Mouse (Mus musculus): Measurements from ENCODE around the gene Kcnk6.
"Not testable (repeated sequence)": the region's sequence is repeated elsewhere in the genome, so short reads cannot be mapped to it uniquely, and the experiment has no call there.

Gene Kcnk6

GRCm38 (mm10) chr7:29246619-29247313 is 14.5 kb upstream of the Kcnk6 start:
- DNase-seq = no peak

GRCm38 (mm10) chr7:29246015-29246414 is 13.7 kb upstream of the Kcnk6 start:
- no peak for DNase-seq

DNA sequence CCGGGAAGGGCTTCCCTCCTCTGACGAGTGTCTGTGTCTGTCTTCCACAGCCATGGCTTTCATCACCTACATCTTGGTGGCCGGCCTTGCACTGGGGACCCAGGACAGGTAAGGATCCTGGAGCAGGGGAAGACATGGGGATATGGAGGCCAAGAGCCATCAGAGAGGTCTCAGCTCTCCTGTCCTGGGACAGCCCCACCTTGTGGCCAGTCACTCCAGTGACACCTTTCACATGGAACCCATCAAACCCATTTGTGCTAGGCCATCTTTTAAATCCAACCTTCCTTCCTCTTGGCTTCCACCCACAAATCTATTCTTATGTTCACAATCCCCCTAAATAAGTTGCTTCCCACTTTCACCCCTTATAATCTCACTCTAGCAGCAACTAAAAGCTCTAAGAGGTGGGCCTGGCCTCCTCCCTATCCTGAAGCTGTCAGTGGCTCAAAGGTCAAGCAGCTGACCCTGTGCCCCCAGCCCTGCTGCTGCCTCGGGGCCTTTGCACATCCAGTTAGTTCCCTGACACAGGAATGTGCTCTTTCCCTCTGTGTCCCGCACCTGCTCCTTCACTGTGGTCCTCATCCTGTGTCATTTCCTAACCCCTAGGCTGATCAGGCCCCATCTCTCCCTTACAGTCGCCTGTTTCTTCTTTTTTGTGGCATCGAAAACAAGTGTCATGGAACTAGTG is 12.6 kb upstream of the Kcnk6 start:
- peak; percentile 58 to 65 for DNase-seq

GRCm38 (mm10) chr7:29238019-29238967 is 6.0 kb upstream of the Kcnk6 start, which contains the start of gene Yif1b:
Yif1b (plus strand) TSS chr7:29238329.
- peak; percentile 98 to 99 for DNase-seq

- not testable (repeated sequence) for DNase-seq
These were observed 5.3 kb upstream of the Kcnk6 start for GRCm38 (mm10) chr7:29237596-29237995.

DNA sequence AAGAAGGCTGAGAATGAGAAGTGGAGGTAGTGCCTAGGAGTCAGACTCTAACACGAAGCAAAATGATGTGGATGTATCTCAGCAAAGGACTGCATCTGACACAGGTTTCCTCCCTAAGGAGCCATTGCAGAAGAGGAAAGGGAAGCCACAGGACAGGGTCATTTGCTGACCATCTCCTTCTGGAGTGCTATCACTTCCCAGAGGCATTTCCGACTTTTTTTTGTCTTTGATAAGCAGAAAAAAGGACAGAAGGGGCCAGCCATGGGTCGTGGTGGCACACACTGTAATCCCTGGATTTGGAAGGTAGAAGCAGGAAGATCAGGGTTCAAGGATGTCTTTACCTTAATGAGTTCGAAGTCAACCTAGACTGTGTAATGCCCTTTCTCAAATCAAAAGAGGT is 4.3 kb upstream of the Kcnk6 start:
- DNase-seq = no peak

GRCm38 (mm10) chr7:29234661-29235060 is 2.3 kb upstream of the Kcnk6 start:
- no peak for DNase-seq

GRCm38 (mm10) chr7:29233745-29234144 is 1.4 kb upstream of the Kcnk6 start:
- DNase-seq = no peak

DNA sequence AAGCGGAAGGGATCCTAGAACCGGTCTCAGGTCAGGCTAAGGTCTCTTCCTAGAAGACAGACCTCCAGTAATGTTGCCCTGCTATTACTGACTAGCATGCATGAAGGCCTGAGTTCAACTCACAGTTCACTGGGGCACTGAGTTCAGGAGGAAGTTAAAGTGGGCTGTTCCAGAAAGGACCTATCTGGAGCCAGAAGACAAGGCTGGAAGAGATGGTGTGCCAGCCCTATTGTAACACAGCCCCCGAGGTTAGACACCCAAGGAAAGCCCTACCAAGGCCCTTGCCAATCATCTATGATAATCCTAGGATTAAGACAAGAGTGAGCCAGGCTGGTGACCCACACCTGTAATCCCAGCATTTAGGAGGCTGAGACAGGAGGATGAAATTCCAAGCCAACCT is 798 bp downstream of the Kcnk6 start:
- no peak for DNase-seq

- no peak for DNase-seq
These were observed 1.8 kb downstream of the Kcnk6 start for GRCm38 (mm10) chr7:29230560-29230959.

- DNase-seq = no peak
These were observed 4.1 kb downstream of the Kcnk6 start for GRCm38 (mm10) chr7:29228202-29228601.

GRCm38 (mm10) chr7:29225520-29225919 is 6.8 kb downstream of the Kcnk6 start:
- no peak for DNase-seq

DNA sequence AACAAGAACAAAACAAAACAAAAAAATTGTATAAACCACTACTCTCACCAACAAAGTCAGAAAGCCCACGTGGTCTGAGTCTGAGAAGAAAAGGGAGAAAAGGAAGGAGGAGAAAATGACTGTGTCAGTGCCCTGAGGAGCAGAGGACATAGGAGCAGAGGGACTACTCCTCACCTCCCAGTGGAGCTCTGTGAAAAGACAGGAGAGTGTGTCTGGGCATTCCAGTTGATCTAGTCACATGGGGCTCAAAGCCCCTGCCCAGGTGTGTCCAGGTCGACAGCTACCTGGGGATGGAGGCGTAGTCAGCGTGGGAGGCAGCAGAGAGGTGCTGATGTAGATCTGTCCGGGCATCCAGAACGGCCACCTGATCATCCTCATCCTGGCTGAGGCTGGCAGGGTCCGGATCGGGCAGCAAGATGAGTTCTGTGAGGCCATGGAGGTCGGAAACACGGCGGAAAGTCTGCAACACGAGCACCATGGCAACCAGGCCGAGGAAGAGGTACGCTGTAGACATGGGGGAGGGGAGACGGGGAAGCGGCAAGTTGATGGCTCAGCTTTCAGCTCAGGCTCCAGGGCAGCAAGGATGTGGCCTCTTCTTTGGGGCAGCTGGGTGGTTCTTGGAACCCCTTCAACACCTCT is 7.4 kb downstream of the Kcnk6 start:
- peak in 1 of 2 experiments; percentile 37 for DNase-seq

DNA sequence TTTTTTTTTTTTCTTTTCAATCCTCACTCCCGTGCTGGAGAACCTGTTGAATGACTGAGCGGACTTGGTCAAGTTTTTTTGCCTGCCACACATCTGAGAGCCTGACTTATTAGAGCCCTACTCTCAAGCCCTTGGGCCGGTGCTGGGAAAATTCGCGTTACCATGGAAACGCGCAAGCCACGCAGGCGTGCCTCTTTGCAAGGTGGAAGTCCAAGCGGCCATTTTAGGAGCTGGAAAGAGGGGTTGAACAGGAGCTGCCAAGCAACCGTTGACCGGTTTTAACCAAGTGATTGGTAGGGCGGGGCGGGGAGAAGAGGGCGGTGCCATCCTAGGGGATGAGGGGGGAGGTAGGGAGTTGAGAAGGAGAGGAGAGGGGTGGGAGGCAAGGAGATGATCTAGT is 17.5 kb downstream of the Kcnk6 start:
- peak in 1 of 2 experiments; percentile 7 for DNase-seq

- peak in 1 of 2 experiments; percentile 12 for DNase-seq
These were observed 18.1 kb downstream of the Kcnk6 start for GRCm38 (mm10) chr7:29214236-29214635.

DNA sequence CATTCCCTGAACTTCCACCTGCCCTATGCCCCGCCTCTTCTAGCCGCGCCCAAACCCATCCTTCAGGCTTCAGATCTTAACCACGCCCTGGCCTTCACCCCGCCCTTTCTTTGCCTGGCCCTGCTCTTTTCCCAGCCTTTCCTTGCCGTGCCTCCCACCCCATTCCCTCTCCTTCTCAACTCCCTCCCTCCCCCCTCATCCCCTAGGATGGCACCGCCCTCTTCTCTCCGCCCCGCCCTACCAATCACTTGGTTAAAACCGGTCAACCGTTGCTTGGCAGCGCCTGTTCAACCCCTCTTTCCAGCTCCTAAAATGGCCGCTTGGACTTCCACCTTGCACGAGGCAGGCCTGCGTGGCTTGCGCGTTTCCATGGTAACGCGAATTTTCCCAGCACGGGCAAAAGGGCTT is 18.6 kb downstream of the Kcnk6 start, which contains the start of gene Catsperg1:
Gene Catsperg1 (minus strand): TSS at position 361 of the 408 bp plus-strand sequence.
- peak; percentile 62 to 78 for DNase-seq

- DNase-seq = peak in 1 of 2 experiments; percentile 4
These were observed 19.3 kb downstream of the Kcnk6 start for GRCm38 (mm10) chr7:29212775-29213560.

DNA sequence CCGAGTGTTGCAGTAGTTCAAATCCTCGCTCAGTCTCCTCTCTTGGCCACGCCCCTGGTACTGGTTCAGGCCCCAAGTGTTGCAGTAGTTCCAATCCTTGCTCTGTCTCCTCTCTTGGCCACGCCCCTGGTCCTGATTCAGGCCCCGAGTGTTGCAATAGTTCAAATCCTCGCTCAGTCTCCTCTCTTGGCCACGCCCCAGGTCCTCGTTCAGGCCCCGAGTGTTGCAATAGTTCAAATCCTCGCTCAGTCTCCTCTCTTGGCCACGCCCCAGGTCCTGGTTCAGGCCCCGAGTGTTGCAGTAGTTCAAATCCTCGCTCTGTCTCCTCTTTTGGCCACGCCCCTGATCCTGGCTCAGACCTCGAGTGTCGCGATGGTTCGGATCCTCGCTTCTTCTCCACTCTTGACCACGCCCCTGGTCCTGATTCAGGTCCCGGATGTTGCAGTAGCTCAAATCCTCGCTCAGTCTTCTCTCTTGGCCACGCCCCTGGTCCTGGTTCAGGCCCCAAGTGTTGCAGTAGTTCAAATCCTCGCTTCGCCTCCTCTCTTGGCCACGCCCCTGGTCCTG is 20.0 kb downstream of the Kcnk6 start:
- DNase-seq = peak; percentile 25 to 49

DNA sequence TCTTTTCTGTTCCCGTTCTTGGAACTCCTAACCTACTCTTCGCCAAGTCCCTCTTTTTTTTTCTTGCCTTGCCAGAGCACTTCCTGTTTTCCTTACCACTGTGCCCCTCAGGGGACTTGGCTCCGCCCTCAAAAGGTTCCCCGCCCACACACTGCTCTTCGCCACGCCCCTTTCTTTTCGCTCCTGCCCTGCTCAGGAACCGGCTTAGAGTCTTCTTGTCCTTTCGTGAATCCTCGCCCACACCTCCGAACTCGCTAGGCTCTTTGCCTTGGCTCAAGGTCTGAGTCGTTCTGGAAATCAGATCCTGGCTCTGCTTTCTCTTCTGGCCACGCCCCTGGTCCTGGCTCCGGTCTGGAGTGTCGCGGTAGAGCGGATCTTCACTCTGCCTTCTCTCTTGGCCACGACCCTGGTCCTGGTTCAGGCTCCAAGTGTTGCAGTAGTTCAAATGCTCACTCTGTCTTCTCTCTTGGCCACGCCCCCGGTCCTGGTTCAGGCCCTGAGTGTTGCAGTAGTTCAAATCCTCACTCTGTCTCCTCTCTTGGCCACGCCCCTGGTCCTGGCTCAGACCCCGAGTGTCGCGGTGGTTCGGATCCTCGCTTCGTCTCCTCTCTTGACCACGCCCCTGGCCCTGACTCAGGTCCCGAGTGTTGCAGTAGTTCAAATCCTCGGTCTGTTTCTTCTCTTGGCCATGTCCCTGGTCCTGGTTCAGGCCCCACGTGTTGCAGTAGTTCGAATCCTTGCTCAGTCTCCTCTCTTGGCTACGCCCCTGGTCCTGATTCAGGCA is 20.7 kb downstream of the Kcnk6 start:
- peak; percentile 88 to 93 for DNase-seq

GRCm38 (mm10) chr7:29211013-29211412 is 21.3 kb downstream of the Kcnk6 start:
- DNase-seq = peak; percentile 70 to 78
